Mouse (Mus musculus): ENCODE data around the gene Gpr183. TPM values are rescaled to one million over a fixed set of nuclear protein-coding genes. Genes with fewer than 3 reads are reported as not detected.

Gene Gpr183
- total RNA-seq, 1 experiment from 2014 or later = 25.6 TPM

DNA sequence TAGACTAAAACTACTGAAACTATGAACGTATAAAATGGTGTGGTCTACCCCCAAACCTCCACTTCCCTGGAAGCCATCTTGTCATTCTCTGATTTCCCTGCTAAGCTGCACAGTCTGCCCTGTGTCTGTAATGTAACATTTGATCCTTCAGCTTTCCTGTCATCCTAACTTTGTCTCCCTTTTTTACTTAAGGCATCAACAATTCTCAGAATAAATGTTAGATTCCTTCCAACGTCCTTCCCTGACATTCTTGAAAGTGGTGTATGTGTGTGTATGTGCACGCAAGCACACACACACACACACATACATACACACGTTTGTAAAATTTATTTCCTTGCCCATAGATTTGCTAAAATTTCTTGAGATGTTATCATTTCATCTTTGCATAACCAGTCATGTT is 5.0 kb downstream of the Gpr183 start:
- ATAC-seq (replicated peaks; ENCODE audit: insufficient number of reproducible peaks, low FRiP score, low TSS enrichment, poor library complexity, severe bottlenecking) = no peak

DNA sequence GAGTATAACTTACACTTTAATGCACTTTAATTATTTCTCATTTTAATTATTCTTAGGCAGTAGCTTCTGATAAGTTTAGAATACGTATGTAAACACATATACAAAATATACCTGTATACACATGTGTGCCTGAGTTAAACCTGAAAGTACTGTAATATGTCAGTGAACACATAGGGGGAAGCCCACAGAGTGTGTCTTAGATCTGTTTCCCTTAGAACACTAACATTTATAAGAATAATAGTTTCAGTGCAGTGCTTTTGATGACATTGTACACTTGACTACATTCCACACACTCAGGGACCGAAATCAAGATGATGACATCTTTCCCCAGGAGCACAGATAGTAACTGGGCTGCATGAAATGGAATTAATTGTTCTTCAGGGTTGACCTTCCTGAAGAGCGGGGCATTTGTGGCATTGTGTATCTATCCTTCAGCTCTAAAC is 5.4 kb downstream of the Gpr183 start:
- no peak for ATAC-seq (replicated peaks; ENCODE audit: insufficient number of reproducible peaks, low FRiP score, low TSS enrichment, poor library complexity, severe bottlenecking)

DNA sequence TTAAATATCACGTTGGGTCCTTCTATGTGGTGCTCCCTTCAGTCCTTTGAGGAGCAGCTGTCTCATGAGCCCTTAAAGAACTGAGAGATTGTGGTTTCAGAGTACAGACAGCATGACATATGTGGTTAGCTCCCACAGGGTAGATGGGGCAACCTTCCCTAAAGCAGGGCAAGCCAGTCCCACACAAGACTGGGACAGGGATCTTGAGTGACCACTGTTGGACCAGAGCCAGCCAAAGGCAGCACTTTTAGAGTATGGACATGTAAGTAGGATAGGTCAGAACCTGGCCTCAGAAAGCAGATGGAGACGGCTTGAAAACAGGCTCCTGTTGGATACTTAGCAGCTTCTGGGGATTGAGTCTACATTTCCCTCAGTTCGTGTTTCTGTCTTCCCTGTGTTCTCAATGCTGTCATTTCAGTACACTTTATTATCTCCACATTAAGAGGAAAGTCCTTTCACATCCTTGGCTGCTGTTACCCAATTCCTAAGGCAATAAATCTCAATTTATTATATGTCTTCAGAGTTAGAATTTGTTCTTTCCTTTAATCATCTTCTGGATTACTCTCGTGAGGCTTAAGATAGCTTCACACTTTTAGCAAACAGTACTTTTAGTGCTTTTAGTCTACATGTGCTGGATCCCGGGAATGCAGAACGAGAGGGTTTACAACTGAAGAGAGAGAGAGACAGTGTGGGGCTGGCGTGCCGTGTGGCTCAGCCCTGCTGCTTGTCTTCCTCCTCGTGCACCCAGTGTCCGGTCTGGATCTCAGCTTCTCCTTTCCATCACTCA is 6.1 kb downstream of the Gpr183 start:
- peak; percentile 8; the same call in 1 of the 2 replicates for ATAC-seq (replicated peaks; ENCODE audit: insufficient number of reproducible peaks, low FRiP score, low TSS enrichment, poor library complexity, severe bottlenecking)

DNA sequence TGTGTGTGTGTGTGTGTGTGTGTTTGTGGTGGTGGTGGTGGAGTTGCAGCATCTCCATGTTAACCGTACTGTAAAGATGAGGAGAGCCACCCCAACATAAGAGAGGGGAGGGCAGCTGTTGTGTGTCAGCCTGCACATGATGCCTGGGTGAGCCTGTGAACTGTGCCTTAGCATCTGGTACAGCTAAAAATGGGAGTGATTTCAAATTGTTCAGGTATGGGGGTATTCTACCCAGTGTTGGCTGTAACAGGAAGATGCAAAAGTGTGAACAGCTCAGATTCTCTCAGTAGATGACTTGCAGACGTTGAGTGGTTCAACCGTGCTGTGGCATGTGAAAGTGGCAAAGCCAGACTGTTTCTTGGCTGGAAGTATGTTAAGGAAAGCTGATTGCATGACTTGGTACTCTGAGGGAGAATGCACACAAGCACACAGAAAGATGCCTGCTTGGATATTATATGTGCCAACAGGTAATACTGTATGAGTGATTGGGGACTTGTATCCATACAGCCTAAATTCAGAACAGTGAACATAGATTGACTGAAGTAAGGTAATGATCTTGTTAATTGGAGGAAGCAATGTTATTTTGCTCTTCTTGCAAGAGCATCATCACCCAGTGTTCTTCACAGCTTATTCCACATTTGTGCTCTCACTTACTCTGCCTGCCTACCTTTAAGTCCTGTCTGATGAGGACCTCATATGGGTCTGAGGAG is 6.8 kb downstream of the Gpr183 start:
- no peak for ATAC-seq (replicated peaks; ENCODE audit: insufficient number of reproducible peaks, low FRiP score, low TSS enrichment, poor library complexity, severe bottlenecking)

DNA sequence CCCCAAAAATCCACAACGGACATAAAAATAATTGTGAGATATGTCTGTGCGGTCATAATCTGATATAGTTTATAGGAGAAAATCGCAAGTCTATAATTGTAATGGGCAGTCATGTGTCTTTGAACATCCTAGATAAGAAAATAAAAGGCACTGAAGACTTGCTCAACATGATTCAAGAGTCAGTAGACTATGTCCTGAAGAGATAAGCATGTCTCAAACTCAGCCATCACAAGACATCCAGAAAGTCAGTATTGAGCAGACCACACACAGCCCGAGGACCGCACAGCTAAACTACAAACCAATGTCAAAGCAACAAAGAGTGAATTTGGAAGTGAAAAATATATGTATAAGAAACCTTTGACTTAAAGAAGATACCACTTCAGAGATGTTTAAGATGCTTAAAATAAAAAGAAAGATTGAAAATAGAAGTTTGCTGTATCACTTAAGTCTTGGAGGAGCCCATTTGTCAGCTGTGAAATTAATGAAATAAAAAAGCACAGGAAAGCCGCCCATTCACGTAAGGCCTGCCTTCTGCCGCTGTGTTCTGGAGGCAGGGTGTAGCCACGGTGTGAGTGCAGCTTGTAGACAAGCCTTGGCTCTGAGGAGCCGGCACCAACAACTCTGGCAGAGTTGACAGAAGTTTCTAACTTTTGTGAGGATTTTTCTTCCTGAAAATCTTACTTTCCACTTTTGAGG is 7.7 kb downstream of the Gpr183 start:
- no peak for ATAC-seq (replicated peaks; ENCODE audit: insufficient number of reproducible peaks, low FRiP score, low TSS enrichment, poor library complexity, severe bottlenecking)

DNA sequence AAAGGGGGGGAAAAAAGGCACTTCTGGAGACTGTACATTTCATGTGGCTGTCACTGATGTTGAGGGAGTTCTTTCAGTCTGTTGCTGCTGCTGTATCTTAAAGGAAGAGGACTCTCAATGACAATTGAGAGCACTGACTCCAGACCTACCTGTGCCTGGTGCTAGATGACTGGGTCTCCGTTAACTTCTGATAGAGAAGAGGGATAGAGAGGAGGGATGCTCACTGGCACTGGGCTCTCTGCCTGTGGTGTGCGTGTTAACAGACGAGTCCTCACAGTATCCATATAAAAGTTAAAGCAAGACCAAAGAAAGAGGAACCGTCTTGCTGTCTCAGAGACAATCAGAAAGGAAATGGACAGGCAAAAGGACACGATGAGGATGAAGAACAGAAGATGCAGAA is 8.7 kb downstream of the Gpr183 start:
- ATAC-seq (replicated peaks; ENCODE audit: insufficient number of reproducible peaks, low FRiP score, low TSS enrichment, poor library complexity, severe bottlenecking) = no peak

DNA sequence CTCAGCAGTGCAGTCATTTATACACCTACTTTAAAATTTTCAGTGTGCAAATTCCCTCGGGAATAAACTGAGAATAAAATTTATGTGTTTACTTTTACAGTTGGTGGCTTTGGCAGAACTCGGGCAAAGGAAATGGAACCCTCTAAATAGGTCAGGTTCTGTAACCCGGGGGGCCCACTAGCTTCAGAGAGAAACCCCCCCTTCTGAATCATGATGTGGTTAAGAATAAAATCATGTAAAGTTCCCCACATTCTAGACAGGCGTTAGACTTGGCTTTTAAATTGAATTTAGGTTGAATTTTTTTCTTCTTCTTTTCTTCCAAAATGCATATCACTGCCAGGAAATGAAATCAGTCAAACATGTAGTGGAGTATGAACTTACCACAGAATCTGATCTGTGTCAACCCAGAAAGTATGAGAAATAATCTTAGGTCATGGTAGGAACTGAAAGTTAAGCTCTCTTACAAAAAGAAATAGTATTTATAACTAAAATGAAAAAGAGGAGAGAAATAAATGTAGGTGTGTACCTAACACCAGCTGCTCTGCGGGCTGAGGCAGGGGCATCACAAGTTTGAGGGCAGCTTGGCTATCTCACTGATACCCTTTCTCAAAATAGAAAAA is 9.7 kb downstream of the Gpr183 start:
- ATAC-seq (replicated peaks; ENCODE audit: insufficient number of reproducible peaks, low FRiP score, low TSS enrichment, poor library complexity, severe bottlenecking) = no peak

DNA sequence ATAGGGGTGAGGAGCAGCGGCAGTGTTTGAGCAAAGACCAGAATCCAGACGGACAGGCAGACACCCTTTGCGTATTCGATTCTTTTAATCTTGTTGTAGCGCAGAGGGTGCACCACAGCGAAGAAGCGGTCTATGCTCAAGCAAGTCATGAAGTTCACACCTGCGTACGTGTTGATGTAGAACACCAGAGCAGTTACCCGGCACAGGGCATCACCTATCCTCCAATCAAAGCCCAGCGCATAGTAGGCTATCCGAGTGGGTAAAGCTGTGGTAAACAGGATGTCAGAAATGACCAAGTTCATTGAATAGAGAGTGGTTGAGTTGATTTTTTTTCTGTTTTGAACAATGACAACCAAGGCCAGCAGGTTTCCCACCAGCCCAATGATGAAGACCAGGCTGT is 10.4 kb downstream of the Gpr183 start:
- 0 out of 2 replicates have a peak, but pooled peaks have one; percentile 30 for ATAC-seq (replicated peaks; ENCODE audit: insufficient number of reproducible peaks, low FRiP score, low TSS enrichment, poor library complexity, severe bottlenecking)

DNA sequence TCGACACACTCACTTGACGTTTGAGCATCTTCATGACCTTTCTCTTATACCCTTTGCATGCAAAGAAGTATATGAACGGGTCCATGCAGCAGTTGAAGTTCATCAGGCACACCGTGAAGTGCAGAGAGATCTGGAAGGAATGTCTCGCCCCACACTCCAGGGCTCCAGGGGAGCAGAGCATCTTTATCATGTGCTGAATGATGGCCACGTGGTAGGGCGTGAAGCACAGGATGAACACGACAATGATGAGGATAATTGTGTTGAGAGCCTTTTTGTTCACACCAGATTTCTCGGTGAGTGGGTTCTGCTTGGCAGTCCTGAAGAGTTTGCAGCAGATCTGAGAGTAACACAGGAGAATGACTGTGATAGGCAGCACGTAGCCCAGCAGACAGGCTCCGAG is 10.9 kb downstream of the Gpr183 start:
- ATAC-seq (replicated peaks; ENCODE audit: insufficient number of reproducible peaks, low FRiP score, low TSS enrichment, poor library complexity, severe bottlenecking) = no peak

DNA sequence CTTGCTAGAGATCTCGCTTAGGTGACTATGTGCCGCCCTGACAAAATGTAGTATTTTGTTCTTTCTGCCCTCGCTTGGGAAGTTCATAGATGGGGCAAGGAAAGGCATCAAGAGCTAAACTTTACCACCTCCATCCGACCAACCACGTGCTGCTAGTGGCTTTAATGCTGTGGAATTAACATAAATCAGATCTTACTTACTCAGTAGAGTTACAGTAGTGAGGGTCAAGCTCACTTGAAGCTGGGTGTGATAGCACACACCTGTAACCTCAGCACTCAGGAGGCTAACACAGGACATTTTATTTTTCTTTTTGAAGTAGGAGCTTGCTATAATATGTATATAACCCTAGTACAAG is 13.0 kb downstream of the Gpr183 start:
- no peak for ATAC-seq (replicated peaks; ENCODE audit: insufficient number of reproducible peaks, low FRiP score, low TSS enrichment, poor library complexity, severe bottlenecking)

DNA sequence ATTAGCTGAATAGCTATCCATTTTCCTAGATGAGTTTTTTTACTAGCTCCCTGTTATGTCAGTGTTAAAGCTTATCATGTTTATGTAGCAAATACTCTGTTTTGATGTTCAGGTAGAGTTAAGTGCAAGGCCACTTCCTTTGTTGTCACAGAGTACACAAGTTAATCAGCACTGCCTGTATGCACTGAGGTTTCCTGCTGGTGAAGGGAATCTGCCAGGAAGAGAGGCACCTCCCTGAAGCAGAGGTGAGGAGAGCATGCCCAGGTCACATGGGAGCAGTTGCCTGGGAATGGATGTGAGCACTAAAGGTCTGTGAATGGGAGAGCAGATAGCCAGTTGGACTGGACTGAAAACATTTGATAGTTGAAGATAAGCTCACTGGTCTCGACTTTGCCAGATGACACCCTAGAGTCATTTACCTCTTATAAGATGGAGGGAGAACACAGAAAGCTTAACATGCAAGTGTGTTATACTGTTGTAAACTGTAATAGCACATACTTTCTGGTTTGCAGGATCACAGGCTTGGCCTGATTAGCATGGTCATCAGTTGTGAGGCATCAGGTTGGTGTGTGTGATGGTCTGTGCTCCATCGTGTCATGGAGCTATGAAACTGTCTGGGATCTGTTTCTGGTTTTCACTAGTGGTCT is 13.5 kb downstream of the Gpr183 start:
- ATAC-seq (replicated peaks; ENCODE audit: insufficient number of reproducible peaks, low FRiP score, low TSS enrichment, poor library complexity, severe bottlenecking) = no peak

DNA sequence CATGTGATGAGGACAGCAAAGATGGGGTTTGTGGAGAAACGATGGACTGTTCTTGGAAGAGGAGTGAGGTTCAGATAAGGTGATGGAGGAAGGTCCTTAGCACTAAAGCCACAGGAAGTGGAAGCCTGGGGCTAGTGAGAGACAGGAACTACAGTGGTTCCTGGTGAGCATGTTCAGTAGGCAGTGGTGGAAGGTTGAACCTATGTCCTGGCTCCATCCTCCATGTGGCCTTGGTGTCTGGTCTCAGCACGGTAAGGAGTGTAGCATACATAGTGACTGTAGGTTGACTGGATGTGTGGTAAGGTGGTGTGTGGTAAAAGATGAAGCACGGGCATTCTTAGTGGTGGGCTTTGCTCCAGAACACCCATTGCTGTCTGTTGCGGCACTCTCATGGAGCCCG is 15.1 kb downstream of the Gpr183 start:
- ATAC-seq (replicated peaks; ENCODE audit: insufficient number of reproducible peaks, low FRiP score, low TSS enrichment, poor library complexity, severe bottlenecking) = peak; percentile 44; the same call in 1 of the 2 replicates

DNA sequence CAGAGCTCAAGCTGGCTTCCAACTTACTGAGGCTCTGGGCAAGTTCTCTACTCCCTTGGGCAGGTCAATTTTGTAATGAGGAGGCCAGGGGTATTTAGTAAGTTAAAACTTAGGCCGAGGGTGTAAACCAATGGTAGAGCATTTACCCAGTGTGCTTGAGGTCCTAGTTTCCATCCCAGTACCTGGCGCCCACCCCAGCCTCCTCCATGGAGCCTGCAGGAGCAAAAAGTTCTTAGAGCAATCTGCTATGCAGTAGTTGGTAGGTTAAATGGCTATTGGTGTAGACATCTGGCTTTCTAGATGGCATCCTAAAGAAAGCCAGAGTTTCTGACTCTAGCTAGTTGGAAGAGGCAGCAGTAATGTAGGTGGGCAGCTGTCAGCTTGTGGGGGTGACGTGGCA is 15.6 kb downstream of the Gpr183 start:
- no peak for ATAC-seq (replicated peaks; ENCODE audit: insufficient number of reproducible peaks, low FRiP score, low TSS enrichment, poor library complexity, severe bottlenecking)

DNA sequence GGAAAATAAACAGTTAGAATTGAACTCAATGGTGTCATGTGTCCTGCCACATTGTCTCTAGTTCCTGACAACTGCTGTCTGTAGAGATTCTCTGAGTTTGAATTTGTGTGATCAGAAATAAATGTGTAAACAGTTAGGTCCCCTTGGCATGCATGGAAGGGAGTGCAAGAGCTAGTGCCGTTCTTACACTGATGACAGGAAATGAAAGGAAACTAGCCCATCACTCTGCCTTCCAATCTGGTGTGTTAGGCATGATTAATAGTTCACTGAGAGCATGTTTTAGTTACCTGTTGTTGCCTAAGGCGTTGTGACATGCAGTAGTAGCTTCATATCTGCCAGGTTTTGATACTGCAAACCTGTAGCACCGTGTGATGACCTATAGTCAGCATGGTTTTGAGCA is 17.0 kb downstream of the Gpr183 start:
- ATAC-seq (replicated peaks; ENCODE audit: insufficient number of reproducible peaks, low FRiP score, low TSS enrichment, poor library complexity, severe bottlenecking) = no peak

DNA sequence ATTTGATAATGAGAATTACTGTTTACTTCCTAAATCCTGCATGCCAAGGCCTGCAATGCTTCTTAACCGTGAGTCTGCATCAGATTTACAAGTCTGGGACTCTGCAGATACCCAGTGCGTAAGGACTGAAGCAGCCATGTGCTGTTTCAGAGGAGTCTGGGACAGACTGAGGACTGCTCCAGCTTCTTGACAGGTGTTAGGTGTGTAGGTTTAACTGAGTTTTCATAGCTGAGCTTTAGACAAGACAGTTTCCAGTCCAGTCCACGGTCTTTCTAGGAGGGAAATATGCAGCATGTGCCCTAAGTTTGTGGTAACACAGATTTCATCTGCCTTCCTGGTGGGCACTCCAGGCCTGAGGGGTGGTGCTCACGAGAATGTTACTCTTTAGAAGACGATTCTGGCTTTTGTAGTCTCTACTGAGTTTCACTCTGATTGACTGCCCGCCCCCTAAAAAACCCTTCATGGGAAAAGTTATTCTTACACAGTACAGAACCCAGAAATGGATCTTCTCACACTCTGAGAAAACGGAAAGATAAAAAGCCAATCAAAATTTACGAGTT is 17.7 kb downstream of the Gpr183 start:
- no peak for ATAC-seq (replicated peaks; ENCODE audit: insufficient number of reproducible peaks, low FRiP score, low TSS enrichment, poor library complexity, severe bottlenecking)

DNA sequence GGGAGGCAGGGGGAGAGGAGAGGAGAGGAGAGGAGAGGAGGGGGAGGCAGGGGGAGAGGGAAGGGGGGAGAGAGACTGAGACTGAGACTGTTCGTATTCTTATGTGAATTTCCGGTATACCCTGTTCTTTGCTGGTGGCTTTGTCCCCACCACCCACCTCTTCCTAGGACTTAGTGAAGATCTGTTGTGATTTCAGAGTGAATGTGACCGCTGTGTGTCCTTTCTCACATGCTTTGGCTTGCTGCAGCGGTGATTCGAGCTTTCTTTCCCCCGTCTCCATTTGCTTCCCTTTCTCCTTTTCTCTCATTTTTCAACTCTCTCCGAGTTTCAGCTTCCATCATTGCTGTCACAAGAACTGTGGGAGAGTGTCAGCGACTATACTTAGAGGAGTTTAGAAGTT is 18.3 kb downstream of the Gpr183 start:
- ATAC-seq (replicated peaks; ENCODE audit: insufficient number of reproducible peaks, low FRiP score, low TSS enrichment, poor library complexity, severe bottlenecking) = no peak

DNA sequence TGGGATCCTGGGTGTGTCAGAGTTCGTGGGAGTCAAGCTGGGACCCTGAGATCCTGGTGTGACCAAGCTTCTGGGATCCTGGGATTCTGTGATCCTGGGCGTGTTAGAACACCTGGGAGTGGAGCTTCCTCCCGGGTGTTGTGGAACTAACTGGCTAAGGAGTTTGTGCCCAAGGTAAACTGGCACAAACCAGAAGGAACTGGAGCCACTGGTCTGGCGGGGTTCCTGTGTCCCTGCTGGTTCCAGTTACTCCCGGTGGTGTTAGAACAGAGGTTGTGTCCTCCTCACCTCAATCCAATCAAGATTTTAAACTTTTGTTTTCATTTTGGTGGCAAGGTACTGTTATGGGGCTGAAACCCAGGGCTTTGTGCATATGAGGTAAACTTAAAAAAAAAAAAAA is 18.9 kb downstream of the Gpr183 start:
- no peak for ATAC-seq (replicated peaks; ENCODE audit: insufficient number of reproducible peaks, low FRiP score, low TSS enrichment, poor library complexity, severe bottlenecking)

DNA sequence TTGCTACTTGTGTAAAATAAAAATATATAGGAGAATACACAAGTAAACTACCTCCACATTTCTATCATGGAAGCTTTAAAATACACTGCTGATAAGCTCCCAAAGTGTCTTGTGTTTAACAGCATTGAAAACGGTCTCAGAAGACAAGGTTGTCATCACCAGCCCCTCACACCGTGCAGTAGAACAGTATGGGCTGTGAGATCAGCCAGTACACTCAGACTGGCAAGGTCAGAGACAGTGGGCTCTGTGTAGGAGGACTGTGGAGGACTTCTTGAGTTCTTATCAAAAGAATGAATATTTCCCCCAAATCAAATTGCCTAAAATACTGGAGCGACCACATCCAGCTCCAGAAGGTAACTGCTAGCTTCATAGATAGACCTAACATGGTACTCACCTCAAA is 25.4 kb downstream of the Gpr183 start:
- ATAC-seq (replicated peaks; ENCODE audit: insufficient number of reproducible peaks, low FRiP score, low TSS enrichment, poor library complexity, severe bottlenecking) = no peak

Measured in monocyte, adult 5-6 weeks (primary cell).